Mouse (Mus musculus) liver, embryonic 14.5 days (tissue): ENCODE data around the gene 4931428L18Rik. TPM values are rescaled to one million over a fixed set of nuclear protein-coding genes. Genes with fewer than 3 reads are reported as not detected.

ENCODE experiments used
- ATAC-seq: fragments of 200-750 bp; cut with Nextera tagmentation; 2 replicates; pipeline ENCODE4 v1.8.0; 2017; ENCODE audit warnings: moderate number of reproducible peaks, mild to moderate bottlenecking, moderate library complexity; ENCODE audit not compliant: insufficient read depth
- DNase-seq, 3 experiments: peaks; one replicate each; pipeline ENCODE4 v3.0.0-alpha.2; 2012 to 2013; ENCODE audit warnings: low read depth in 3 of 3, low spot score in 3 of 3
- H3K27ac ChIP-seq: fragments of 300-500 bp; sonication (generic); 2 replicates; pipeline ENCODE4 v1.5.1; 2014; ENCODE audit warnings: moderate library complexity, mild to moderate bottlenecking, control low read depth, inconsistent platforms
- H3K27me3 ChIP-seq: fragments of 300-500 bp; sonication (generic); 2 replicates; pipeline ENCODE4 v1.6.1; 2014; ENCODE audit warnings: mild to moderate bottlenecking, low read length, moderate library complexity; ENCODE audit not compliant: control insufficient read depth, insufficient read depth
- H3K36me3 ChIP-seq: fragments of 300-500 bp; sonication (generic); replicated peaks from 2 replicates; pipeline ENCODE4 v1.6.1; 2014; ENCODE audit warnings: low read depth; ENCODE audit not compliant: control insufficient read depth, insufficient read depth
- H3K4me1 ChIP-seq, 2 experiments: fragments of 200-500 bp in 1 of 2; fragments of 300-500 bp in 1 of 2; sonication (generic) in 1 of 2; replicated peaks; 2 replicates each; pipeline ENCODE4 v1.6.1; 2012 to 2014; ENCODE audit warnings: antibody characterized with exemption in 1 of 2, inconsistent platforms in 1 of 2, low read length in 1 of 2; ENCODE audit not compliant: control insufficient read depth in 2 of 2, insufficient read depth in 2 of 2
- H3K4me2 ChIP-seq: fragments of 300-500 bp; sonication (generic); 2 replicates; pipeline ENCODE4 v1.6.1; 2014; ENCODE audit warnings: low read depth, mild to moderate bottlenecking, control low read depth, moderate library complexity
- H3K4me3 ChIP-seq, 2 experiments: fragments of 200-500 bp in 1 of 2; fragments of 300-500 bp in 1 of 2; sonication (generic) in 1 of 2; 2 replicates each; pipeline ENCODE4 v1.5.1; 2012 to 2014; ENCODE audit warnings: low read depth in 2 of 2, low read length in 2 of 2, mild to moderate bottlenecking in 2 of 2, control low read depth in 1 of 2, inconsistent platforms in 1 of 2, moderate library complexity in 1 of 2; ENCODE audit not compliant: insufficient read depth in 1 of 2
- H3K9ac ChIP-seq: fragments of 300-500 bp; sonication (generic); replicated peaks from 2 replicates; pipeline ENCODE4 v1.6.1; 2014; ENCODE audit warnings: mild to moderate bottlenecking, control low read depth, moderate library complexity
- H3K9me3 ChIP-seq: fragments of 300-500 bp; sonication (generic); 2 replicates; pipeline ENCODE4 v1.6.1; 2016; ENCODE audit warnings: low read length, mixed read lengths; ENCODE audit not compliant: control insufficient read depth
- CTCF ChIP-seq: IDR thresholded peaks from 2 replicates; pipeline ENCODE4 v1.5.1; 2016; ENCODE audit warnings: antibody characterized with exemption, low read depth, control low read depth
- EP300 ChIP-seq: IDR thresholded peaks from 2 replicates; pipeline ENCODE4 v1.6.1; 2016; ENCODE audit warnings: antibody characterized with exemption, low read depth
- WGBS: fragments of 180-500 bp; shearing (Covaris S2); extraction: QIAGEN DNeasy Blood & Tissue Kit; methylation state at CpG from one replicate; pipeline ENCODE4 v1.1.7; 2014; ENCODE audit not compliant: insufficient replicate concordance; 5-methylcytosine and 5-hydroxymethylcytosine counted together
- polyA plus RNA-seq, 2 experiments: library from polyadenylated mRNA; depleted of rRNA in 1 of 2; stranded (reverse) in 1 of 2; unstranded in 1 of 2; fragments of >200 nt; fragmentation: Nextera tagmentation in 1 of 2; extraction: Ambion mirVana in 1 of 2; gene quantifications; 2 replicates each; pipeline versions ENCODE4 v1.2.1 to v1.2.3; 2012 to 2014

Gene 4931428L18Rik
- polyA plus RNA-seq, 2 experiments, result not detected

- DNase-seq (no peak), ATAC-seq (no peak)
- Histone ChIP-seq H3K27ac (no peak overlapping the region), H3K4me3 (no peak overlapping the region), H3K9me3 (no peaks in the 10 kb centered on the region), H3K36me3 (no peaks in the 10 kb centered on the region), H3K4me1 (peaks cover 0 to 3% of the 10 kb centered on the region in 2 experiments; a peak in 1 of 4 replicates), H3K4me2 (no peak overlapping the region), H3K9ac (no peak overlapping the region), H3K27me3 (no peaks in the 10 kb centered on the region)
- WGBS, result 32% methylated on average over 2 of the region's 2 CpGs
- TF ChIP-seq CTCF (peak; percentile 39), EP300 (no peak)
Measured at GRCm38 (mm10) chr1:31152799-31153426, 69.6 kb downstream of the 4931428L18Rik start.

- no peak for TF ChIP-seq CTCF
- no peak for TF ChIP-seq EP300
- H3K9ac ChIP-seq, result no peak overlapping the region
- ATAC-seq (no peak), DNase-seq (no peak)
- no peaks in the 10 kb centered on the region for H3K9me3 ChIP-seq
- H3K36me3 ChIP-seq, result no peaks in the 10 kb centered on the region
- no peaks in the 10 kb centered on the region for H3K27me3 ChIP-seq
- no peak overlapping the region for H3K4me2 ChIP-seq
- H3K4me3 ChIP-seq, result no peak overlapping the region
- 55% methylated on average over 3 of the region's 3 CpGs for whole genome bisulfite sequencing
- no peak overlapping the region for H3K27ac ChIP-seq
- no peaks in the 10 kb centered on the region for H3K4me1 ChIP-seq
Measured at GRCm38 (mm10) chr1:31150546-31150945, 71.9 kb downstream of the 4931428L18Rik start.

DNA sequence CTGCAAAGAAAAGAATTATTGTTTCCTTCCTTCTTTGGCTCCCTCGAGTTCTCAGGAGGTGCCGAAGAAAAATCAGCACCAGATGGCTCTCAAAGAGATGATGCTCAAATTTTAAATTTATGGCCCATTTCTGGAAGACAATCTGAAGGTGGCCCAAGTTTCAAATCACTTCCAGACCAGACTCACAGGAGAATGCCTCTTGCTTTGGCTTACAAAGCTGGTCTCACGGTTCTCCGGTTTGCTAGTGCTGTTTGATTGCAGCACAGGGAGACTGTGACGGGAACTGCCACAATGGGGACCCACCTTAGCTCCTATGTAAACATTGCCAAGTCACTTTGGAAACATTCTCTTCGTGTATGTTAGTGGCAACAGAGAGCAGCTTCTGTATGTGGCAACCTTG is 72.8 kb downstream of the 4931428L18Rik start:
- no peak overlapping the region for H3K9ac ChIP-seq
- H3K9me3 ChIP-seq, result no peaks in the 10 kb centered on the region
- ATAC-seq, result no peak
- 37% methylated on average over 6 of the region's 6 CpGs for whole genome bisulfite sequencing
- H3K4me1 ChIP-seq, result no peaks in the 10 kb centered on the region
- TF ChIP-seq EP300, result no peak
- TF ChIP-seq CTCF, result no peak
- no peak for DNase-seq
- no peak overlapping the region for H3K27ac ChIP-seq
- H3K27me3 ChIP-seq, result no peaks in the 10 kb centered on the region
- H3K4me2 ChIP-seq, result no peak overlapping the region
- no peaks in the 10 kb centered on the region for H3K36me3 ChIP-seq
- no peak overlapping the region for H3K4me3 ChIP-seq

GRCm38 (mm10) chr1:31143571-31143970 is 78.9 kb downstream of the 4931428L18Rik start:
- H3K27me3 ChIP-seq, result no peaks in the 10 kb centered on the region
- no peak for TF ChIP-seq EP300
- no peak for TF ChIP-seq CTCF
- no peak overlapping the region for H3K27ac ChIP-seq
- 50% methylated on average over 2 of the region's 2 CpGs for whole genome bisulfite sequencing
- ATAC-seq (no peak), DNase-seq (no peak)
- H3K9me3 ChIP-seq, result no peaks in the 10 kb centered on the region
- no peak overlapping the region for H3K4me2 ChIP-seq
- H3K9ac ChIP-seq, result no peak overlapping the region
- H3K36me3 ChIP-seq, result no peaks in the 10 kb centered on the region
- H3K4me1 ChIP-seq, result no peaks in the 10 kb centered on the region
- no peak overlapping the region for H3K4me3 ChIP-seq

- Histone ChIP-seq H3K4me1 (no peaks in the 10 kb centered on the region), H3K27me3 (no peaks in the 10 kb centered on the region), H3K9ac (no peak overlapping the region), H3K36me3 (no peaks in the 10 kb centered on the region), H3K9me3 (no peaks in the 10 kb centered on the region), H3K4me2 (no peak overlapping the region), H3K4me3 (no peak overlapping the region), H3K27ac (no peak overlapping the region)
- ATAC-seq (no peak), DNase-seq (no peak)
- WGBS, result 42% methylated on average over 8 of the region's 8 CpGs
- no peak for TF ChIP-seq EP300
- TF ChIP-seq CTCF, result no peak
Measured at GRCm38 (mm10) chr1:31142288-31143094, 80.0 kb downstream of the 4931428L18Rik start.
